Mouse (Mus musculus): Measurements from ENCODE around the gene Kcnc2.

DNA sequence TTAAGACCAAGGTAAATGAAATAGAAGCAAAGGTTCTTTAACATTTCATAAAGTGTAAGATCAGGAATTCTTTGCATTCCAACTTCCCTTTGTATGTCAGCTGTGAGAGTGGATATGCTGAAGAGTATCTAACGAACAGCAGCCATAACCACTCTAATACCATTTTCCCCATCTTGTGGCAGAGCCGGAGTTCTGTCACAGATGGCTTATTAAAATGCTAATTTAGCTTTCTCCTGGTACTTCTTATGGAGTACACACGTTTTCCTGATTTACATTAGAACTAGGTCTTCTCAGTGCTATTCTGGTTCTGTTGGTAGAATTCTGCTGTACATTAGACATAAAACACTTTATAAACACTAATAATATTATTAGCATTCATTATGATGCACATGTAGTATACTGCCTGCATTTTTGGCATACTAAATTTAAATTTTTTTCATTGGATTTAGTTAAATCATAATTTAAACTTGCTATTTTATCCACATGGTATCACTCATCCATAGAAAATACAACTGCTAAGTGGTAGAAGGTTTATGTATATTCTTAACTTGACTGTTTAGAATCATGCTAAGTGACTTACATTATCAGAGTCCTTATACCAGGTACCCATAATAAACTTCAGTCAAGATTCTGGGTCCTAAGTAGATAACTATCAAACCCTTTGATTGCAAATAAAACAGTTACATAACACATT, 86.9 kb downstream of the Kcnc2 start:
- TF ChIP-seq POLR2A (IDR thresholded peaks at IDR 0.05; ENCODE audit: insufficient read depth, low read depth, low read length) (no peak), CTCF (IDR thresholded peaks at IDR 0.05; ENCODE audit: insufficient read depth, low read depth, low read length) (no peak)
